Mouse (Mus musculus) c-Kit-positive CD71-positive TER-119-positive erythroid progenitor cells, embryonic 14.5 days (primary cell): ENCODE results near the gene Nfkbia.

Source experiments
- DNase-seq: peaks from one replicate; pipeline ENCODE4 v3.0.0-alpha.2; 2013; ENCODE audit warnings: low spot score

Gene Nfkbia

GRCm38 (mm10) chr12:55492184-55492898 is at the start of gene Nfkbia:
Nfkbia (minus strand) TSS chr12:55492647.
- DNase-seq = peak; percentile 82

GRCm38 (mm10) chr12:55539157-55539556 is 46.7 kb upstream of the Nfkbia start:
- no peak for DNase-seq

GRCm38 (mm10) chr12:55538328-55538971 is 46.0 kb upstream of the Nfkbia start:
- no peak for DNase-seq

GRCm38 (mm10) chr12:55537742-55538141 is 45.3 kb upstream of the Nfkbia start:
- DNase-seq = no peak

- DNase-seq = no peak
Observed at GRCm38 (mm10) chr12:55536537-55537135, 44.2 kb upstream of the Nfkbia start.

GRCm38 (mm10) chr12:55526983-55527752 is 34.7 kb upstream of the Nfkbia start:
- no peak for DNase-seq

GRCm38 (mm10) chr12:55518061-55518738 is 25.8 kb upstream of the Nfkbia start:
- no peak for DNase-seq

GRCm38 (mm10) chr12:55508817-55509216 is 16.4 kb upstream of the Nfkbia start:
- no peak for DNase-seq

GRCm38 (mm10) chr12:55507332-55507935 is 15.0 kb upstream of the Nfkbia start:
- DNase-seq = no peak

- peak; percentile 78 for DNase-seq
Observed at GRCm38 (mm10) chr12:55506029-55506330, 13.5 kb upstream of the Nfkbia start.

- no peak for DNase-seq
Observed at GRCm38 (mm10) chr12:55505314-55506028, 13.0 kb upstream of the Nfkbia start.

- DNase-seq = peak; percentile 77
Observed at GRCm38 (mm10) chr12:55499031-55499430, 6.6 kb upstream of the Nfkbia start.

- no peak for DNase-seq
Observed at GRCm38 (mm10) chr12:55497737-55498136, 5.3 kb upstream of the Nfkbia start.

GRCm38 (mm10) chr12:55495902-55496605 is 3.6 kb upstream of the Nfkbia start:
- no peak for DNase-seq

GRCm38 (mm10) chr12:55495114-55495901 is 2.9 kb upstream of the Nfkbia start:
- peak; percentile 66 for DNase-seq

GRCm38 (mm10) chr12:55493381-55493780 is 934 bp upstream of the Nfkbia start:
- no peak for DNase-seq

GRCm38 (mm10) chr12:55492941-55493340 is 494 bp upstream of the Nfkbia start:
- DNase-seq = no peak

- peak; percentile 82 for DNase-seq
Observed at GRCm38 (mm10) chr12:55491516-55492183, 797 bp downstream of the Nfkbia start.
